Mouse (Mus musculus) heart, postnatal 0 days (tissue): ENCODE data around the gene Lmln.

Experiments used
- CTCF ChIP-seq: IDR thresholded peaks from 2 replicates; pipeline ENCODE4 v1.5.1; 2016; ENCODE audit warnings: antibody characterized with exemption, control low read depth, low read depth
- EP300 ChIP-seq: IDR thresholded peaks from 2 replicates; pipeline ENCODE4 v1.6.1; 2016; ENCODE audit warnings: antibody characterized with exemption, low read depth

- TF ChIP-seq EP300 (no peak), CTCF (no peak)
Observed at GRCm38 (mm10) chr16:33062682-33063131, 386 bp downstream of the Lmln start.
